Mouse (Mus musculus): Measurements from ENCODE around the gene Etnk1.
"Not testable (repeated sequence)": the region's sequence is repeated elsewhere in the genome, so short reads cannot be mapped to it uniquely, and the experiment has no call there.

Gene Etnk1

DNA sequence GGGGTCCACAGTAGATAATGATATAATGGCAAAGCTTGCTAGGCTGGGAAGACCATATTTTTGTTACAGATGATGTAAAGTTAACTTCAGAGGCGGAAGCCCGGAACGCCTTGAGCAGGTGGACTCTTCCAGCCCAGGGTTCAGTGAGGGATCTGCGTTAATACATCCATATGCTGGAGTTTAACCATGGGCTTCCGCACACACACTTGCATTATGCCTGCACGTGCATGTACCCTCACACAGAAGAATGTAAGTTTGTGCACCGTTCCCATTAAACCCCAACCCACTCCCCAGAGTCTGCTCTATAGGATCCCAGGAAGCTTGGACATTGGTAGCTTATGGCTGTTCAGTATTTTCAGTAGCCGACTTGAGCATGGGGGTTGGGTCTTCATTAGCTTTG, 4.0 kb downstream of the Etnk1 start:
- DNase-seq (ENCODE audit: low spot score): no peak

DNA sequence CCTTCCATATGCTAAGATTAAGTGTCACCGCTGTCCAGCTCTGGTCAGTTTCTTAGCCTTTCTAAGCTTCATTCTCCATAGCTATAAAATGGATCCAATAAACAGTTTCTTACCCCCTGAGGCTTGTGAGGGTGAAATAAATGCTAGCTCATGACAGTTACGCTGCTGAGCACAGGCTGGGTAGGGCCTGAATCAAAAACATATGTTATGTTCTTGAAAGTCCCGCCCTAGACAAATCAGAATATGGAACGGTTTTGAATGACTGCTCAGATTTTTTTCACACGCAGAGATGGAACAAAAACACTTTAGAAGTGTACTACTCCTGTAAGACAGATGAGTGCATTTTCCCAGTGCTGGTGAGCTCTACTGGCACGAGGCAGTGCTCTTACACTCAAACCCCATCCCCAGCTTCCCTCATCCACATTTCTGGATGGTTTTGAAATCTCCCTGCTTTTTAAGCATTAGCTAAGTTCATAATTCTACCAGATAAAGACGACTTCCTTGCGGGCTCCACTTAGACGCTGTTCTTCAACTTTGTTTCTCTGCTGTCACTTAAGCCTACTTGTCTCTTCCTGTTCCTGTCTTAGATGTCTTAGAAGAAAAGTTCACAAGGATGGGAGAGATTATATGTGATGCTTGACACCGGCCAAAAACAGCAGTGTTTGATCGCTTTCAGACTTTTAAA, 4.9 kb downstream of the Etnk1 start:
- DNase-seq (ENCODE audit: low spot score): no peak

DNA sequence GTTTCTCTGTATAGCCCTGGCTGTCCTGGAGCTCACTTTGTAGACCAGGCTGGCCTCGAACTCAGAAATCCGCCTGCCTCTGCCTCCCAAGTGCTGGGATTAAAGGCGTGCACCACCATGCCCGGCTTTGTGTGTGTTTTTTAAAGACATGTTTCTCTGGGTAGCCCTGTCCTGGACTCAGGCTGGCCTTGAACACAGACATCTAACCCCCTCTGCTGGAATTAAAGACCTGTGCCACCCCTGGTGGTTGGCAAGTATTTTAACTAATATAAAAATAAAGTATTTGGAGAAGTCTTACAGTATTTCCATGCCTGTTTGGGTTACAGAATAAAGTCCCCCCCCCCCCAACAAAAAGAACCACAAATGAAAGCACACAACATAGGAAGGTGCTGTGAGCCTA, 5.7 kb downstream of the Etnk1 start:
- DNase-seq (ENCODE audit: low spot score): not testable (repeated sequence)

DNA sequence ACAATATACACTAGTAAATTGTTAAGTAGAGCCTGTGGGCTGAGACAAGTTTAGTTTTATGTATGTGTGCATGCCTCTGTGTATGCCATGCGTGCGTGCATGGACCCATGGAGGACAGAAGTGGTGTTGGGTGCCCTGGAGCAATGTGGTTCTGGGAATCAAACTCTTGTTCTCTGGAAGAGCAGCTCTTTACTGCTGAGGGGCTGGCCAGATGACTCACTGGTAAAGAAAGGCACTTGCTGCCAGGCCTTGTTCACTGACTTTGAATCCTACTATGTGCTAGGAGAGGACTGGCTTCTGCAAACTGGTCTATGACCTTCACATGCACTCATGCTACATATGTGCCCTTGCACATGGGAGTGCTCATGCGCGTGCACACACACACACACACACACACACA, 7.2 kb downstream of the Etnk1 start:
- no peak for DNase-seq (ENCODE audit: low spot score)

DNA sequence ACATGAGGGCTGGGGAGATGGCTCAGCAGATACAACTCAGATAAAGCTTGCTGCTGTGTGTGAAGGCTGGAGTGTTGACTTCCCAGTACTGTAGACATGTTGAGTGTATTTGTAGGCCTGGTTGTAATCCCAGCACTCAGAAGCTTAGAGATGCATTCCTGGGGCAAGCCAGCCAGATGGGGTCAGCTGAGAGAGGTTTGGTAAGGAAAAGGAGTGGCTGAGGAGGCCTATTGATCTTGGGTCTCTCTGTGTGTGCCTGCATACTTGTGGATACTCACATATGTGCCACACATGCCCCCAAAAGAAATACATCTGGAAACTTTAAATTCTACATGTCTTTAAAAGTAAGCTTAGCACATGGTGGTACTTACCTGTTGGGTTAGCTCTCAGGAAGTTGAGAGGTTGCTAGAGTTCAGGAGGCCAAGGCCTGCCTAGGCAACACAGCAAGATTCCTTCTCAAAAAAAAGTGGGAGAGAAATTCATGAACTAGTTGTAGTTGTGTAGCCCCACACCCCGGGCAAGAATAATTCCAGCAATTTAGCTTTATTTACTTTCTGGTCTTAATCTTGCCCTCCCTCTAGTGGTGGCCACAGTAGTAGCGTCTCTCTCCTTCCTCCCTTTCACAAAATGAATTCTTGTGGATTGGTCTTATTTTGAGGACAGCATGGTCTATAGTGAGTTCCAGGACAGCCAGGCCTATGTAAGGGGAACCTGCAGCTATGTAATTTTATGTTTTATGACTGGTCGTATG, 8.1 kb downstream of the Etnk1 start:
- DNase-seq (ENCODE audit: low spot score): peak; percentile 69

DNA sequence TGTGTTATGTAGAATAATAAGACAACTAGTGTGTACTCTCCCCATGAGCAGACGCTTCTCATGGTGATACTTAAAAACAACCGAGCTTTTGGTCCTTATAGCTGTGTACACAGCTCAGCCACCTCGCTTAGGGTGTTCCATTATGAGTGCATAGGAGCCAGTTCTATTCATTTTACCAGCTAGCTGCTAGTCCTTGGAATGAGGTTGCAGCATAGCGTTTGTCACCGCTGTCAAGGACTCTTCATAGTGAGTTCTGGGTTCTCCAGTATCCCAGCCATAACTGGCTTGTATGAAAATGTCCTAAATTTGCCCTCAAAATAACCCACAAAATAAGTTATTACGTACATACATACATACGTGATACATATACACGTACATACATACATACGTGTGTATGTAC, 9.1 kb downstream of the Etnk1 start:
- no peak for DNase-seq (ENCODE audit: low spot score)

DNA sequence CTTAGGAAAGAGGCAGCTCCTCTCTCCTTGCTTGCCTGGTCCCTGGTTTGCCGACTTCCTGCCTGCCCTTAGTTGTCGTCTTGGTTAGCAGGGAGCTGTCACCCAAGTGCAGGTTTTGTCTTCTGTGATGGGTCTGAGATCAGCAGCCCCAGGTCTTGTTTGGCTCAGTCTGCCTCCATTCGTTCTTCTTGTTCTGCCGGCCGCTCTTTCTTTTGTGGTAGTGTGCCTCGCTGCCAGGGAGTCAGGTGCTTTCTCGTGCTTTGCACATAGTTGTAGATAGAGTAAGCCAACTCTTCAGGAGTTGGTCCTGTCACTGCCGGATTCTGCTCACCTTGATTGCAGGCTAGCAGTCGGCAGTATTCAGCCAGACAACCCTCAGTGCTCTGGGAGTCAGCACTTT, 9.6 kb downstream of the Etnk1 start:
- DNase-seq (ENCODE audit: low spot score): no peak

DNA sequence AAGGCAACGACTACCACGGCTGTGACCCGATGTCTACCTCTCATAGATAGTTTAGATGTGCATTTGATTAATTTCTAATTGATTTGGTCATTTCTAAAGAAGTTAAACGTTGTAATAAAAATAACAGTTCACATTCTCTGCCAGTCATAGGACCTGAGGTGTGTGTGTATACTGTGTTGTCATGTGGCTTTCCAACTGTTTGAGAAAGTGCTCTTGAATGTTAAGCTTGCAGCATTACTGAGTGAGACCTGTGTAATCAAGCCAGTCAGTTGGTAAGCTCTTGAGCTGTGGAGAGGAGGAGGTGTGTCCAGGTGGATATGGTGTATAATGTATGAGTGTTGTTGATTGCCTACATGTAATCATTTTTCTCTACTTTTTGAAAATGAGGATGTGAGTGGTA, 12.2 kb downstream of the Etnk1 start:
- DNase-seq (ENCODE audit: low spot score): no peak

DNA sequence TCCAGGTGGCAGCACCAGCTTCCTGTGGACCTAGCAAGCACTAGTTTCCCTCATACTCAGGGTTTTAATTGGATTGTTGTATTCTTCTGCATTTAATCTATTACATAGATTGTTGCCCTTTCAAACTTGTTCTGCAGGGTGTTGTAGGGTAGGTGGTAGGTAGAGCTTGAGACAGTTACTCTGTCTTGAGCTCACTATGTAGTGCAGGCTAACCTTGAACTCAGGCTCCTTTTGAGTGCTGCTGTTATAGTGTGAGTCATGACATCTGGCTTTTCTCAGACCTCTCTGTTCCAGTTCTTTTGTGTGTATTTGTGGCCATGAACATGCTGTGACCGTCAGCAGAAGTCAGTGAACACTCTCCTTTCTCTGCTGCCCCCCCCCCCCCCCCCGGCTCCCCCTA, 12.7 kb downstream of the Etnk1 start:
- no peak for DNase-seq (ENCODE audit: low spot score)

DNA sequence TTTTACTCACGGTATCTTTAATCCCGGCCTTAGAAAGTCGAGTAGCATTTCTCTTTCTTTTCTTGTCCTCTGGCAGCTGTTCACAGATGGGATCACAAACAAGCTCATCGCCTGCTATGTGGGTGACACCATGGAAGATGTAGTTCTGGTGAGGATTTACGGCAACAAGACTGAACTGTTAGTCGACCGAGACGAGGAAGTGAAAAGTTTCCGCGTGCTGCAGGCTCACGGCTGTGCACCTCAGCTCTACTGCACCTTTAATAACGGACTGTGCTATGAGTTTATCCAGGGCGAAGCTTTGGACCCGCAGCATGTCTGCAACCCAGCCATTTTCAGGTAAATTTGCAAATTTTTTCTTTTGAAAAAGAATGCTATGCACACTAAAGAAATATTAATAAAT, 13.5 kb downstream of the Etnk1 start:
- no peak for DNase-seq (ENCODE audit: low spot score)

DNA sequence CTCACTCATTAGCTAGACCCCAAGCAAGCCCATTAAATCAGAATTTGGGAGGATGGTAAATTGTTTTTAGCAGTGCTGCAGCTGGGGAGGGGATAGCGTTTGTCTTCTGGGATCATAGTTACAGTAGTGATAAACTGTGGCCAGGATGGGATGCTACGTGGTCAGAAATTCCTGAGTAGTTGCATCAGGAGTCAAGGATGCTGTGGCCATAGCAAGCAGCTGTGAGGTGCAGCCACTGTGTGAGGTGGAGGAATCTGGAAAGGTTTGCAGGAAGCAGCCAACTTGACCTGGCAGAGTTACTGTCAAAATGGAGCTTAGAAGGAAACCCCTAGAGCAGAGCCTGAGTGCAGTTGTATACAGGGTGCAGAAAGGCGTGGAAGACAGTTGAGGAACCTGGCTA, 17.1 kb downstream of the Etnk1 start:
- DNase-seq (ENCODE audit: low spot score): no peak

DNA sequence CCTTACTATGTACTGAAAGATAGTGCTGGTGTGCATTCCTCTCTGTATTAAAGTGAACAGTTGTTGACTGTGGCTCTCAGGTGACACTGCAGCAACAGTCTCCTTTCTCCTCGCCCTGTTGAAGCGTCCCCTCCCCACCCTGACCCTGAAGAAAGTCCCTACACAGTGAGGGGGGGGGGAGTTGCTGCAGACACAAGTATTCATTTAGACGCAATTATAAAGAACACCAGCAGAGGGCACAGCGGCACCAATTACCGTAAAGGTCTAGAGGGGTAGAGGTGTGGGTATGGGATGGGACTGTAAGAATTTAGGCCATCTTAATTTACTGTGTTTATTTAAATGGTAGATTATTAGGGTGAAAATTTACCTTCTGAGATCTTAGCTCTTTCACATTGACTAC, 17.7 kb downstream of the Etnk1 start:
- DNase-seq (ENCODE audit: low spot score): peak; percentile 62

DNA sequence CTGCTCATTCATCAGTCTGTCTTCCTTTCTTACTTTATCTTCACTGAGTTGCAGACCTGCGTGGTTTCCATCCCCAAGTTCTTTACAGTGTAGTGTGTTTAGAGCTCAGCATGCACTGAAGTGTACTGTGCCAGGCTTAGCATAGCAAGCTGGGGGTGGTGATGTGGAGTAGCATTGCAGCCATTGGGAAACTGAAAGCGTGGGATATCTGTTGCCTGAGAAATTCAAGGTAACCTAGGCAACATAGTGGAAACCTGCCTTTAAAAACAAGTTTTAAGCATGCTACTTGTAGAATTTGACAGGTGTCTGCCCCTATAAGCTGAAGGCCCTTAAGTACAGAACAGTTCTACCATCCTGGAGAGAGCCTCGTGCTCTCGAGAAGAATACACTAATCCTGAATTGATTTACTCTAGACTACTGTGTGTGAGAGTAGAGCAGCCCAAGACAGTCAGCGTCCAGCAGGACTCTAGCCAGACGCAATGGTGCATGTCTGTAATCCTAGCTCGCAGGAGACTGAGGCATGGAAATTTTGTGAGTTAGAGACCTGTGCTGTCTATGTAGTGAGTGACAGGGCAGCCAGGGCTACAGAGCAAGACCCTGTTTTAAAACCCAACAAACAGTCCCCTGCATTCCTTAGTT, 23.9 kb downstream of the Etnk1 start:
- no peak for DNase-seq (ENCODE audit: low spot score)

DNA sequence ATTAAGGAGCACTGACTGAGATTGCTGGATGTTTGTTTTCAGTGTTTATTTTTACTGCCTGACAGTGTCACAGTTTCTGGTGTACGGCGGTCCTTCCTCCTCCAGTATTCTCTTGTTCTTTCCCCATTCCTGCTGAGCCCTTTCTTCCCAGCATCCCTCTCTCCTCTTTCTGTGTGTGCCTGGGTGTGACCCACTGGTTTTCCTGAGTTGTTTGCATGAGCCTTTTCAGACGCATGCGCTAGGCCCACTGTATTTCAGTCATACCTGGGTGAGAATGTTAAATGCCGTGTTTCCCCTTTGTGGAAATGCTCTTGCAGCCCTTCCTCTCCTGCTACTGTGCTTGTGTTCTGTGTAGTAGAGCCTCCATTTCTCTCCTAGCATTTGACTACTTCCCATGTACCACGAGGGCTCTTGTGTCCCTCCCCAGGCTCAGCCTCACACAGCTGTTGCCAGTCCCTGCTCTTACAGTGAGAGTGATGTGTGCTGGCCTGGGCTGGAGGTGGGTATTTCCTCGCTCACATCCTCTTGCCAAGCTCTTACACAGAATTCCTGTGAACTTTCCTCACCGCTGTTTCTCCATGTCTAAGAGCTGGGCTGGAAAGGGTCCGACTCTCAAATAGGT, 24.6 kb downstream of the Etnk1 start:
- DNase-seq (ENCODE audit: low spot score): no peak

DNA sequence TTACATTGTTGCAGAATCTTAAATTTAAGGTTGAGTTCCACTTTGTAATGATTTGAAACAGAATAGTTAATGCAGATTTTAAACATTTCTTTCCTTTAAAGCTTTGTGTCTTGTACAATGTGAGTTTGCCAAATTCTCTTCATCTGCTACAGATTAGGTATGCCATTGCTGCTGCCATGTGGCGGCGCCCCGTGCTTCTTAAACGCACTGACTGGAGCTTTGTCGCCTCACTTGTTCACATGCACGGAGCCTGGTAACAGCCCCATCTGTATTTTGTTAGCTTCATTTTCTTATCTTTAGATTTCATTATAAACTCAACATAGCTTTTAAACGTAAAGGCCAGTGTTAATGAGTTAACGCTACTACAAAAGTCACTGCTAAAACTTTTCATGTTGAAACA, 25.7 kb downstream of the Etnk1 start:
- peak; percentile 42 for DNase-seq (ENCODE audit: low spot score)

DNA sequence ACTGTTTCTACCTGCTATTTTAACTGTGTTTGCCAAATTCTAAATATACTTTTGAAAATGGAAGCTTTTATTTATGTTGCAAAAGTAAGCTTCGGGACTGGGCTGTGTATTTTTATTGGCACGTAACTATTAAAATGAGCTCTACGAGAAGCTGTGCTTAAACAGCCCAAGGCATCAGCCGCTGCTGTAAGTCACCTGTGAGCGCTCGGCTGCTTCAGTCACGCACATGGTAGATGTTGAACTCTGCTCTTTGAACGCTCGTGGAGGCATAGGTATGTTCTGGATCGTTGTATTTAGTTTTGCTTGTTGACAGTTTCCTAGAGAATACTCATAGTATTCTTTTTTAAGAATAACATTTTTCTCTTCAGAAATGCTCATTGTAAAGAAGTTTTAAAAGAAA, 26.1 kb downstream of the Etnk1 start:
- DNase-seq (ENCODE audit: low spot score): peak; percentile 13

DNA sequence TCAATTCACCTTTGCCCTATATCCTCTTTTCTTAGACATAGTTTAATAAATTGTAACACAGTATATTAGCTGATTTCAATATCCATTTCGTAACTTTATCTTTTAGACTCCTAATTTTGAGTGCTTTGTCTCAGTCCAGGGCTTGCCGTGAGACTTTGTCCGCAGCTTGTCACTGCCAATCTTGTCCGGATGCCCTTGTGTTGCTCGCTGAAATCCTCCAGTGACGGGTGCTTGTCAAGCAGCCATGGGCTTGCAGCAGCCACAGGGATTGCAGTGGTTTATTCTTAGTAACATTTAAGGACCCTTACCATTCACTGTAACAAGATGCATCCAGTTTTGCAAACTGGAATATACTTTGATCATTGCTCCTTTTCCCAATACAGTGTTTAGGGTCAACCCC, 26.6 kb downstream of the Etnk1 start:
- DNase-seq (ENCODE audit: low spot score): no peak

DNA sequence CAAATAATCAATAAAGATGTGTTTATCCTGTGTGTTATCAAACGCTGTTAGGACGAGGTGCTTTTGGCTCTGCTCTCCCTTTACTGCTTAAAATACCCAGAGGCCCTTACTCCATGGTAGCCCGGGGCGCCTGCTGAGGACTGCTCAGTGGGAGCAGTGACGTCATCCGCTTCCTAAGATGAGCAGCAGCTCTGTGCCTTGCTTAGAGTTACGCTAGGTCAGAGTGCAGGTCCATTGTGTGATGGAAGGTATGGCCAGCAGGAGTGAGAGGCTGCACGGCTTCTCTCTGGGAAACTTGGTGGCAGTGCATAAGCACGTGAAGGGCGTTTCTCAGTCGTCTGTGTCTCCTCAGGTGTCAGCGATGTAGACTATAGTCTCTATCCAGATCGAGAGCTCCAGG, 30.0 kb downstream of the Etnk1 start:
- DNase-seq (ENCODE audit: low spot score): no peak

DNA sequence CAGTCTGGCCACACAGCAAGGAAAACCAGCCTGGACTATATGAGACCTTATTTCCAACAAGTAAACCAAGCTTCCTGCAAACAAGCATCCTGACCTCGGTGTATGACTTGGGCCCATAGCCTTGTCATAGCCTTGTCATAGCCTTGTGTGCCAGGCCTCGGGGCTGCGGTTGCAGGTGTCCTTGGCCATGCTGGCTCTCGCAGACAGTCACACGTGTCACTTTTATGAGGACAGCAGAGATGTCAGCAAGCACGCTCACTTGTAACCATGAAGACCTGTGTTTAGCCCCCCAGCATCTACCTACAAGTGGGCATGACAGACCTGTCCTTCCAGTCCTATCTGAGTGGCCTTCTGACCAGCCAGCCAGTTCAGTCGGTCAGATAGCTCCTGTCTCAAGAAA, 31.4 kb downstream of the Etnk1 start:
- no peak for DNase-seq (ENCODE audit: low spot score)

DNA sequence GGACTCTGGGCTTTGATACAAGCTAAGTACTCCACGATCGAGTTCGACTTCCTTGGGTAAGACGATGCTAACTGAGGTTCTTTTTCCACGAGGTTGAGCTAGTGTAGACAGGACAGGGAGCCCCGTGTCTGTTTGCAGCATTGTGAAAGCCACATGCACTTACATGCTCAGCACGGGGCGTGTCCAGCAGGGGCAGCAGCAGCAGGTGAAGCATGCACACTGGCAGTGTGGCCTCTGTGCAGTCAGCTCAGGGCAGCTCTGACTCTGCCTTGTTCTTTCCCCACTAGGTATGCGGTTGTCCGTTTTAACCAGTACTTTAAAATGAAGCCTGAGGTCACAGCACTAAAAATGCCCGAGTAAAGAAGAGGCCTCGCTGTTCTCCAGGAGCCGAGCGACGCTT, 36.1 kb downstream of the Etnk1 start:
- no peak for DNase-seq (ENCODE audit: low spot score)

DNA sequence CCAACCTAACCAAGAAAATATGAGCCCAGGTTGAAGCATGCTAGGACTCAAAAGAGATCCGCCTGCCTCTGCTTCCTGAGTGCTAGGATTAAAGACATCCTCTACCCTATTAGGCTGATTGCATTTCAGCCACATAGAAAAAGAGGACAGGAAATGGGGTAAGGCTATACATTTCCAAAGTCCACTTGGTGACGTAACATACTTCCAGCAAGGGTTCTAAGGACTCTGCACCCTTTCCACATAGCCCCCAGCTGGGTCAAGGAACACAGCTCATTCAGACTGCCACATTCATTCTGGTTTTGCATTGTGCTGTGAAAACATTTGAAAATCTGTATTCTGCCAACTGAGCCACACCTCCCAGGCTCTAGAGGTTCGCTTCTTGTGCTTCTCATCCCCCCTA, 41.9 kb downstream of the Etnk1 start:
- DNase-seq (ENCODE audit: low spot score): no peak

DNA sequence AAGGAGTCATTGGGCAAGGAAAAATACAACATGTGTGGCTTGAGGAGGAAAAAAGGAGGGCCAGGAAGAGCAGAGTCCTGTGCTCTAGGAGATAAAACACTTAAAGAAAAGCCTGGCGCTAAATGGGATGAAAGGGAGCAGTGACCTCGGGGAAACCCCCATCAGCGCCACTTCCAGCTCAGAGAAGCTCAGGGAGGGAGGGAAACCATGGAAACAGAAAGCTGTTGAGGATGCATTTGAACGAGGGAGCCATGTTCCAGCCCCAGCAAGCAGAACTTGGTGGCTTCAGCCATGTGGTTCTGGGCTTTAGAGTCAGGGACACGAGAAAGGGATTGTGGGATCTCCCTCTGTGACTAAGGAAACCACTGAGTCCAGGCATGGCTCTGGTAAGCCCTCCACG, 45.7 kb downstream of the Etnk1 start:
- DNase-seq (ENCODE audit: low spot score): no peak

DNA sequence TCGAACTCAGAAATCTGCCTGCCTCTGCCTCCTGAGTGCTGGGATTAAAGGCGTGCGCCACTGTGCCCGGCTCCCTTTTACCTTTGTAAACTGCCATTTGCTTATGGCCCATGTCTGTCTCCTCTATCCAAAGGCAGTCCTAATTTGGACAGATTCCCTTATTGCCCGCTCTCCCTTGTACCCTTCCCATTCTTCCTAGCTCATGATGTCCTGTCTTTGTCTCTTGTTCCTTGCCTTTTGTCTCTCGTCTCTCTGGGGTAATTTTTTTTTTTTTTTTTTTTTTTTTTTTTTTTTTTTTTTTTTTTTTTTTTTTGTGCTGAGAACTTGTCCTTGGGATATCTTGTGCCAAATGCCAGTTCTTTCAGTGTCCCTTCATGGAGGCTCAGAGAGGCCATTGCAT, 46.4 kb downstream of the Etnk1 start:
- DNase-seq (ENCODE audit: low spot score): no peak

Data from embryo, embryonic 10.5 days (tissue).